Mouse (Mus musculus) ZHBTc4 (cell line): ENCODE data around the gene Trim7.
"Not testable (repeated sequence)": the region's sequence is repeated elsewhere in the genome, so short reads cannot be mapped to it uniquely, and the experiment has no call there.

Experiments used
- DNase-seq: peaks from one replicate; pipeline ENCODE4 v3.0.0-alpha.2; 2011; ENCODE audit warnings: low read depth, low spot score

Trim7 gene

GRCm38 (mm10) chr11:48823536-48823972 lies 2.4 kb upstream of the Trim7 start:
- peak; percentile 92 for DNase-seq

- DNase-seq = no peak
These were observed 1.6 kb upstream of the Trim7 start for GRCm38 (mm10) chr11:48824311-48824830.

GRCm38 (mm10) chr11:48826752-48827096 lies 784 bp downstream of the Trim7 start:
- DNase-seq = peak; percentile 85

- peak; percentile 69 for DNase-seq
These were observed 2.0 kb downstream of the Trim7 start for GRCm38 (mm10) chr11:48827926-48828325.

GRCm38 (mm10) chr11:48830279-48830678 lies 4.3 kb downstream of the Trim7 start:
- DNase-seq = no peak

GRCm38 (mm10) chr11:48831273-48831672 lies 5.3 kb downstream of the Trim7 start:
- DNase-seq = no peak

GRCm38 (mm10) chr11:48833078-48833730 lies 7.3 kb downstream of the Trim7 start:
- DNase-seq = no peak

GRCm38 (mm10) chr11:48833731-48834639 lies 8.0 kb downstream of the Trim7 start:
- peak; percentile 91 for DNase-seq

GRCm38 (mm10) chr11:48835923-48836322 lies 10.0 kb downstream of the Trim7 start:
- DNase-seq = peak; percentile 34

GRCm38 (mm10) chr11:48836990-48837309 lies 11.0 kb downstream of the Trim7 start:
- DNase-seq = no peak

- DNase-seq = peak; percentile 81
These were observed 11.6 kb downstream of the Trim7 start for GRCm38 (mm10) chr11:48837310-48838180.

GRCm38 (mm10) chr11:48838181-48838797 lies 12.3 kb downstream of the Trim7 start:
- peak; percentile 89 for DNase-seq

- peak; percentile 38 for DNase-seq
These were observed 13.1 kb downstream of the Trim7 start for GRCm38 (mm10) chr11:48838879-48839680.

GRCm38 (mm10) chr11:48840805-48841204 lies 14.9 kb downstream of the Trim7 start:
- DNase-seq = no peak

GRCm38 (mm10) chr11:48841213-48841612 lies 15.3 kb downstream of the Trim7 start:
- no peak for DNase-seq

- no peak for DNase-seq
These were observed 16.4 kb downstream of the Trim7 start for GRCm38 (mm10) chr11:48842378-48842792.

GRCm38 (mm10) chr11:48843202-48843601 lies 17.3 kb downstream of the Trim7 start:
- no peak for DNase-seq

GRCm38 (mm10) chr11:48844309-48844708 lies 18.4 kb downstream of the Trim7 start:
- DNase-seq = no peak

GRCm38 (mm10) chr11:48845244-48845815 lies 19.4 kb downstream of the Trim7 start:
- peak; percentile 40 for DNase-seq

- not testable (repeated sequence) for DNase-seq
These were observed 20.4 kb downstream of the Trim7 start for GRCm38 (mm10) chr11:48846362-48846761.
